Mouse (Mus musculus): ENCODE results near the gene Anapc11.
A peak's percentile ranks its signal among the peaks of the same experiment; 100 is the strongest.

Gene Anapc11

GRCm38 (mm10) chr11:120624680-120625111, 26.5 kb downstream of the Anapc11 start:
- peak; percentile 85 for DNase-seq (ENCODE audit: low read depth, low spot score)
- H3K36me3 ChIP-seq (ENCODE audit: control insufficient read depth, insufficient read depth, low read length, poor library complexity, severe bottlenecking), result peaks cover 8% of the 10 kb centered on the region
- no peaks in the 10 kb centered on the region for H3K27me3 ChIP-seq (ENCODE audit: control insufficient read depth, insufficient read depth, low read length, poor library complexity, severe bottlenecking)

GRCm38 (mm10) chr11:120625152-120625775, 27.0 kb downstream of the Anapc11 start, which contains the start of gene Sirt7:
Sirt7 (minus strand) TSS chr11:120625240.
- no peak for DNase-seq (ENCODE audit: low read depth, low spot score)
- H3K36me3 ChIP-seq (ENCODE audit: control insufficient read depth, insufficient read depth, low read length, poor library complexity, severe bottlenecking), result peaks cover 8% of the 10 kb centered on the region
- H3K27me3 ChIP-seq (ENCODE audit: control insufficient read depth, insufficient read depth, low read length, poor library complexity, severe bottlenecking), result no peaks in the 10 kb centered on the region

- DNase-seq (ENCODE audit: low read depth, low spot score), result no peak
- H3K27me3 ChIP-seq (ENCODE audit: control insufficient read depth, insufficient read depth, low read length, poor library complexity, severe bottlenecking), result no peaks in the 10 kb centered on the region
- H3K36me3 ChIP-seq (ENCODE audit: control insufficient read depth, insufficient read depth, low read length, poor library complexity, severe bottlenecking), result peaks cover under 1% of the 10 kb centered on the region
Observed at GRCm38 (mm10) chr11:120626785-120627467, 28.7 kb downstream of the Anapc11 start.

GRCm38 (mm10) chr11:120627468-120628300, 29.5 kb downstream of the Anapc11 start:
- Histone ChIP-seq H3K27me3 (ENCODE audit: control insufficient read depth, insufficient read depth, low read length, poor library complexity, severe bottlenecking) (no peaks in the 10 kb centered on the region), H3K36me3 (ENCODE audit: control insufficient read depth, insufficient read depth, low read length, poor library complexity, severe bottlenecking) (no peaks in the 10 kb centered on the region; the same call in 1 of the 2 replicates)
- DNase-seq (ENCODE audit: low read depth, low spot score), result peak; percentile 85

- Histone ChIP-seq H3K36me3 (ENCODE audit: control insufficient read depth, insufficient read depth, low read length, poor library complexity, severe bottlenecking) (no peaks in the 10 kb centered on the region), H3K27me3 (ENCODE audit: control insufficient read depth, insufficient read depth, low read length, poor library complexity, severe bottlenecking) (no peaks in the 10 kb centered on the region)
- DNase-seq (ENCODE audit: low read depth, low spot score), result no peak
Observed at GRCm38 (mm10) chr11:120628601-120629340, 30.6 kb downstream of the Anapc11 start.

GRCm38 (mm10) chr11:120629341-120629730, 31.1 kb downstream of the Anapc11 start:
- no peaks in the 10 kb centered on the region for H3K27me3 ChIP-seq (ENCODE audit: control insufficient read depth, insufficient read depth, low read length, poor library complexity, severe bottlenecking)
- peak; percentile 56 for DNase-seq (ENCODE audit: low read depth, low spot score)
- H3K36me3 ChIP-seq (ENCODE audit: control insufficient read depth, insufficient read depth, low read length, poor library complexity, severe bottlenecking), result no peaks in the 10 kb centered on the region

- DNase-seq (ENCODE audit: low read depth, low spot score), result no peak
- no peaks in the 10 kb centered on the region for H3K27me3 ChIP-seq (ENCODE audit: control insufficient read depth, insufficient read depth, low read length, poor library complexity, severe bottlenecking)
- no peaks in the 10 kb centered on the region for H3K36me3 ChIP-seq (ENCODE audit: control insufficient read depth, insufficient read depth, low read length, poor library complexity, severe bottlenecking)
Observed at GRCm38 (mm10) chr11:120629911-120630310, 31.7 kb downstream of the Anapc11 start.

- DNase-seq (ENCODE audit: low read depth, low spot score), result no peak
- Histone ChIP-seq H3K36me3 (ENCODE audit: control insufficient read depth, insufficient read depth, low read length, poor library complexity, severe bottlenecking) (no peaks in the 10 kb centered on the region), H3K27me3 (ENCODE audit: control insufficient read depth, insufficient read depth, low read length, poor library complexity, severe bottlenecking) (no peaks in the 10 kb centered on the region)
Observed at GRCm38 (mm10) chr11:120630401-120630871, 32.2 kb downstream of the Anapc11 start.

- Histone ChIP-seq H3K36me3 (ENCODE audit: control insufficient read depth, insufficient read depth, low read length, poor library complexity, severe bottlenecking) (no peaks in the 10 kb centered on the region), H3K27me3 (ENCODE audit: control insufficient read depth, insufficient read depth, low read length, poor library complexity, severe bottlenecking) (no peaks in the 10 kb centered on the region)
- DNase-seq (ENCODE audit: low read depth, low spot score), result no peak
Observed at GRCm38 (mm10) chr11:120630881-120631725, 32.9 kb downstream of the Anapc11 start.

GRCm38 (mm10) chr11:120631726-120632448, 33.7 kb downstream of the Anapc11 start:
- Histone ChIP-seq H3K36me3 (ENCODE audit: control insufficient read depth, insufficient read depth, low read length, poor library complexity, severe bottlenecking) (no peaks in the 10 kb centered on the region), H3K27me3 (ENCODE audit: control insufficient read depth, insufficient read depth, low read length, poor library complexity, severe bottlenecking) (no peaks in the 10 kb centered on the region)
- DNase-seq (ENCODE audit: low read depth, low spot score), result no peak

GRCm38 (mm10) chr11:120632559-120633519, 34.6 kb downstream of the Anapc11 start:
- H3K27me3 ChIP-seq (ENCODE audit: control insufficient read depth, insufficient read depth, low read length, poor library complexity, severe bottlenecking), result no peaks in the 10 kb centered on the region
- DNase-seq (ENCODE audit: low read depth, low spot score), result peak; percentile 62
- no peaks in the 10 kb centered on the region for H3K36me3 ChIP-seq (ENCODE audit: control insufficient read depth, insufficient read depth, low read length, poor library complexity, severe bottlenecking)

GRCm38 (mm10) chr11:120633520-120634343, 35.5 kb downstream of the Anapc11 start, which contains the start of gene Mafg:
Mafg (minus strand) TSS chr11:120633600.
- no peaks in the 10 kb centered on the region for H3K36me3 ChIP-seq (ENCODE audit: control insufficient read depth, insufficient read depth, low read length, poor library complexity, severe bottlenecking)
- H3K27me3 ChIP-seq (ENCODE audit: control insufficient read depth, insufficient read depth, low read length, poor library complexity, severe bottlenecking), result no peaks in the 10 kb centered on the region
- DNase-seq (ENCODE audit: low read depth, low spot score), result peak; percentile 95
